Mouse (Mus musculus) ES-Bruce4 (cell line): ENCODE measurements at regions not wholly inside any gene's neighbourhood (a gene's known extent, or its start where the extent isn't known, plus 50 kb on each side); places are given as distances from the start of the nearest gene placed in this dataset.

Source experiments
- CTCF ChIP-seq: IDR thresholded peaks from one replicate; pipeline ENCODE4 v1.8.1; 2011; ENCODE audit warnings: low read depth, low read length
- EP300 ChIP-seq: IDR thresholded peaks from 2 replicates; pipeline ENCODE4 v1.6.1; 2011; ENCODE audit warnings: low read depth, low read length; ENCODE audit not compliant: insufficient read depth
- POLR2A ChIP-seq: IDR thresholded peaks from one replicate; pipeline ENCODE4 v1.8.1; 2011; ENCODE audit warnings: low read length; ENCODE audit not compliant: insufficient read depth

GRCm38 (mm10) chr1:167942037-167942470 lies 253.0 kb downstream of the Lmx1a start:
- TF ChIP-seq CTCF (no peak), EP300 (no peak), POLR2A (no peak)
